Mouse (Mus musculus): ENCODE results near the gene Dmrtc1c2. TPM values are rescaled to one million over a fixed set of nuclear protein-coding genes. Genes with fewer than 3 reads are reported as not detected.
"Not testable (repeated sequence)": the region's sequence is repeated elsewhere in the genome, so short reads cannot be mapped to it uniquely, and the experiment has no call there.

Dmrtc1c2 gene
- polyA plus RNA-seq (2012; rRNA removed), result not detected in 2 replicates

GRCm38 (mm10) chrX:102854516-102854915 lies at the start of gene Dmrtc1c2:
Gene Dmrtc1c2 (minus strand): TSS chrX:102854616.
- not testable (repeated sequence) for H3K36me3 ChIP-seq (ENCODE audit: control insufficient read depth, insufficient read depth, low read length); DNase-seq; H3K27ac ChIP-seq (ENCODE audit: insufficient read depth, low read depth, low read length); H3K4me3 ChIP-seq (ENCODE audit: insufficient read depth, low read depth, low read length); H3K4me1 ChIP-seq (ENCODE audit: control insufficient read depth, insufficient read depth, low read length); H3K27me3 ChIP-seq (replicated peaks; ENCODE audit: control insufficient read depth, insufficient read depth, low read length)
- no CpG with 5 or more reads among the region's 13 CpGs for WGBS

GRCm38 (mm10) chrX:102867871-102868270 lies 13.5 kb upstream of the Dmrtc1c2 start, which contains the start of gene 1700031F05Rik:
Gene 1700031F05Rik (minus strand): TSS chrX:102867971.
- TF ChIP-seq POLR2A (IDR thresholded peaks at IDR 0.05; ENCODE audit: low read depth, low read length), result no peak
- Histone ChIP-seq H3K4me3 (ENCODE audit: insufficient read depth, low read depth, low read length) (no peak within 1 kb of the TSS), H3K36me3 (ENCODE audit: control insufficient read depth, insufficient read depth, low read length) (no peaks in the 10 kb centered on the region), H3K4me1 (ENCODE audit: control insufficient read depth, insufficient read depth, low read length) (no peaks in the 10 kb centered on the region), H3K27me3 (replicated peaks; ENCODE audit: control insufficient read depth, insufficient read depth, low read length) (no peaks in the 10 kb centered on the region), H3K27ac (ENCODE audit: insufficient read depth, low read depth, low read length) (no peak within 1 kb of the TSS)
- DNase-seq, result no peak
- 87% methylated on average over 6 of the region's 6 CpGs for WGBS

- Histone ChIP-seq H3K4me3 (ENCODE audit: insufficient read depth, low read depth, low read length) (no peak overlapping the region), H3K36me3 (ENCODE audit: control insufficient read depth, insufficient read depth, low read length) (no peaks in the 10 kb centered on the region), H3K27ac (ENCODE audit: insufficient read depth, low read depth, low read length) (no peak overlapping the region), H3K27me3 (replicated peaks; ENCODE audit: control insufficient read depth, insufficient read depth, low read length) (no peaks in the 10 kb centered on the region), H3K4me1 (ENCODE audit: control insufficient read depth, insufficient read depth, low read length) (no peaks in the 10 kb centered on the region)
- TF ChIP-seq CTCF (conservative IDR thresholded peaks at IDR 0.05; ENCODE audit: insufficient read depth, insufficient read length, low read depth, low read length) (no peak), POLR2A (IDR thresholded peaks at IDR 0.05; ENCODE audit: low read depth, low read length) (no peak)
- no peak for DNase-seq
- 70% methylated on average over 4 of the region's 4 CpGs for WGBS
Measured at GRCm38 (mm10) chrX:102812311-102812710, 42.1 kb downstream of the Dmrtc1c2 start.

GRCm38 (mm10) chrX:102802663-102803062 lies 51.8 kb downstream of the Dmrtc1c2 start, which contains the start of gene Dmrtc1c1:
Gene Dmrtc1c1 (plus strand): TSS chrX:102802963.
- not testable (repeated sequence) for H3K27ac ChIP-seq (ENCODE audit: insufficient read depth, low read depth, low read length); DNase-seq; H3K4me1 ChIP-seq (ENCODE audit: control insufficient read depth, insufficient read depth, low read length); H3K27me3 ChIP-seq (replicated peaks; ENCODE audit: control insufficient read depth, insufficient read depth, low read length); H3K4me3 ChIP-seq (ENCODE audit: insufficient read depth, low read depth, low read length); H3K36me3 ChIP-seq (ENCODE audit: control insufficient read depth, insufficient read depth, low read length)
- WGBS, result no CpG with 5 or more reads among the region's 14 CpGs

Other genes starting within 250 kb of the Dmrtc1c2 start
- 5.6 and 6.1 TPM in 2 replicates for gene Phka1, start 210.4 kb downstream of the Dmrtc1c2 start, polyA plus RNA-seq (2012; rRNA removed)
- not detected in 2 replicates for gene Gm3880, start 167.6 kb downstream of the Dmrtc1c2 start, polyA plus RNA-seq (2012; rRNA removed)
- gene Gm9112, start 147.0 kb downstream of the Dmrtc1c2 start, polyA plus RNA-seq (2012; rRNA removed), result not detected in 2 replicates
- not detected in 2 replicates for gene Dmrtc1b, start 146.8 kb downstream of the Dmrtc1c2 start, polyA plus RNA-seq (2012; rRNA removed)
- not detected in 2 replicates for gene Dmrtc1c1, start 51.7 kb downstream of the Dmrtc1c2 start, polyA plus RNA-seq (2012; rRNA removed)
- 0.14 TPM in 1 of 2 replicates, not detected in the other for gene 1700031F05Rik, start 13.4 kb upstream of the Dmrtc1c2 start, polyA plus RNA-seq (2012; rRNA removed)
- gene Dmrtc1a, start 54.1 kb upstream of the Dmrtc1c2 start, polyA plus RNA-seq (2012; rRNA removed), result 0.41 and 0.48 TPM in 2 replicates
- gene 1700011M02Rik, start 54.3 kb upstream of the Dmrtc1c2 start, polyA plus RNA-seq (2012; rRNA removed), result not detected in 2 replicates
- 0.80 TPM in 1 of 2 replicates, not detected in the other for gene 1700018G05Rik, start 73.8 kb upstream of the Dmrtc1c2 start, polyA plus RNA-seq (2012; rRNA removed)